Mouse (Mus musculus) liver, postnatal 0 days (tissue): Measurements from ENCODE around the gene Aqp9.

ENCODE experiments used
- CTCF ChIP-seq: sonication (generic); IDR thresholded peaks from 2 replicates; pipeline ENCODE4 v1.5.1; 2016; ENCODE audit warnings: antibody characterized with exemption, low read depth
- EP300 ChIP-seq: IDR thresholded peaks from 2 replicates; pipeline ENCODE4 v1.6.1; 2016; ENCODE audit warnings: antibody characterized with exemption, low read depth, mild to moderate bottlenecking

GRCm38 (mm10) chr9:71113166-71113565 lies 55.3 kb downstream of the Aqp9 start:
- TF ChIP-seq EP300, result no peak
- TF ChIP-seq CTCF, result no peak
